Mouse (Mus musculus) hindbrain, embryonic 15.5 days (tissue): ENCODE data around the gene Mknk2. TPM values are rescaled to one million over a fixed set of nuclear protein-coding genes. Genes with fewer than 3 reads are reported as not detected.
"Not testable (repeated sequence)": the region's sequence is repeated elsewhere in the genome, so short reads cannot be mapped to it uniquely, and the experiment has no call there.

Source experiments
- ATAC-seq: fragments of 200-750 bp; cut with Nextera tagmentation; 2 replicates; pipeline ENCODE4 v1.8.0; 2017; ENCODE audit warnings: low read depth, moderate number of reproducible peaks, moderate TSS enrichment; ENCODE audit not compliant: low FRiP score
- H3K27ac ChIP-seq: fragments of 300-500 bp; sonication (generic); replicated peaks from 2 replicates; pipeline ENCODE4 v1.5.1; 2015; ENCODE audit warnings: mild to moderate bottlenecking, inconsistent platforms
- H3K27me3 ChIP-seq: fragments of 300-500 bp; sonication (generic); 2 replicates; pipeline ENCODE4 v1.6.1; 2015; ENCODE audit warnings: control low read depth, inconsistent platforms
- H3K36me3 ChIP-seq: fragments of 300-500 bp; sonication (generic); 2 replicates; pipeline ENCODE4 v1.6.1; 2015; ENCODE audit warnings: control low read depth, inconsistent platforms
- H3K4me1 ChIP-seq: fragments of 300-500 bp; sonication (generic); replicated peaks from 2 replicates; pipeline ENCODE4 v1.6.1; 2015; ENCODE audit warnings: control low read depth, inconsistent platforms
- H3K4me2 ChIP-seq: fragments of 300-500 bp; sonication (generic); 2 replicates; pipeline ENCODE4 v1.6.1; 2015; ENCODE audit warnings: moderate library complexity, mild to moderate bottlenecking, inconsistent platforms
- H3K4me3 ChIP-seq: fragments of 300-500 bp; sonication (generic); 2 replicates; pipeline ENCODE4 v1.5.1; 2015; ENCODE audit warnings: mild to moderate bottlenecking, inconsistent platforms
- H3K9ac ChIP-seq: fragments of 300-500 bp; sonication (generic); 2 replicates; pipeline ENCODE4 v1.6.1; 2015; ENCODE audit warnings: inconsistent platforms
- H3K9me3 ChIP-seq: fragments of 300-500 bp; sonication (generic); 2 replicates; pipeline ENCODE4 v1.6.1; 2016; ENCODE audit warnings: control low read depth, inconsistent platforms
- WGBS: fragments of 180-500 bp; shearing (Covaris S2); methylation state at CpG from one replicate; pipeline ENCODE4 v1.1.7; 2015; 5-methylcytosine and 5-hydroxymethylcytosine counted together
- polyA plus RNA-seq: library from polyadenylated mRNA; unstranded; fragments of >200 nt; fragmentation: Nextera tagmentation; extraction: Ambion mirVana; gene quantifications from 2 replicates; pipeline ENCODE4 v1.2.1, GENCODE M21; 2015

Mknk2 gene
- polyA plus RNA-seq, 1 experiment from 2014 or later = 61.0 TPM

DNA sequence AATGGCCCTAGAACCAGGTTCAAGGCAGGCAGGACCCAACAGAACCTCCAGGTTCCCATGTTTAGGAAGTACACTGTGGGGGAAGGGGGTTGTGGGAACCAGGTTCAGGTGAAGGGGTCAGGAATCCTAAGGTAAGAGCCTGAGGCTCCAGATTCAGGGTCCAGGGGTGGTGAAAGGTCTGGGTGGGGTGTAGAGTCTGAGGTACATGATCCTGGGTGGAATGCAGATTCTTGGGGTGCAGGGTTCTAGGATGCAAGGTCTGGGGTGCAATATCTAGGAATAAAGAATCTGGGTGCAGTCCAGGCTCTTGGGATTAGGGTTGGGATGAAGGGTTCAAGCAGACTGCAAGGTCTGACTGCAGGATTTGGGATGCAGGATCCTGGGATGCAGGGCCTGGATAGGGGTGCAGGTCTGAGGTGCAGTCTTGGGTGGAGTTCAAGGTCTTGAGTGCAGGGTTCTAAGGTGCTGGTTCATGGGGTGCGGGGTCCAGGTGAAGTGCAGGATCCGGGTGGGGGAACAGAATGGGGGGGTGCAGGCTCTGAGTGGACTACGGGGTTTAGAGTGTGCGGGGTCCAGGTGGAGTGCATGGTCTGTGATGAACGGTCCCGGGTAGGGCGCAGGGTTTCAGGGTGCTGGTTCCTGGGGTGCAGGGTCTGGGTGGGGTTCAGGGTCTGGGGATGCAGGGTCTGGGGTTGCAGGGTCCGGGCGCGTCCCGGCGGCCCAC is 22.3 kb downstream of the Mknk2 start:
- Histone ChIP-seq H3K4me2 (peak overlapping the region; percentile 86), H3K27ac (peak overlapping the region; percentile 94), H3K27me3 (no peaks in the 10 kb centered on the region), H3K4me3 (peak overlapping the region; percentile 80), H3K4me1 (peaks cover 38% of the 10 kb centered on the region), H3K36me3 (0 out of 2 replicates have a peak, but pooled peaks cover 3% of the 10 kb centered on the region), H3K9ac (peak overlapping the region; percentile 93), H3K9me3 (no peaks in the 10 kb centered on the region)
- WGBS = 5% methylated on average over 11 of the region's 12 CpGs
- ATAC-seq = peak; percentile 68

DNA sequence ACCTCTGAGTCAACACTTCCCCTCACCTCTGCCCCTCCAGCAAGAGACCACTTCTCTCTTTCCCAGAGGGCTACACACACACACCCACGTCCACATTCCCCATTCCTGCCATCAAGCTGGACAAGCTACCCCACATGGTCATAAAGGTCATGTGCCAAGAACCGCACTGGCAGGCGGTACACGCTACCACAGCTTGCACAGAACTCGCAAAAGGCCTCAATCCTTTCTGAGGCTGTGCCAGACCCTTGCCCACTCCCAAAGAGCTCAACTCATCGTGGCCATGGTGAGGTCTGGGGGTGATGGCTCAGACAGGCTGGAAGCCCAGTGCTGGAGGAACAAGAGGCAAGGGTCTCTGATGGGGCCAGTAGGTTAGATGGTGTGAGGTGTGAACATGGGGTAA is 23.0 kb downstream of the Mknk2 start:
- Histone ChIP-seq H3K27me3 (no peaks in the 10 kb centered on the region), H3K36me3 (0 out of 2 replicates have a peak, but pooled peaks cover 3% of the 10 kb centered on the region), H3K9me3 (no peaks in the 10 kb centered on the region), H3K9ac (0 out of 2 replicates have a peak overlapping the region, but pooled peaks have one; percentile 93), H3K27ac (no peak overlapping the region), H3K4me1 (peaks cover 38% of the 10 kb centered on the region), H3K4me2 (peak overlapping the region; percentile 86), H3K4me3 (peak overlapping the region; percentile 80)
- 77% methylated on average over 6 of the region's 6 CpGs for WGBS
- no peak for ATAC-seq

- H3K4me1 ChIP-seq = peaks cover 35% of the 10 kb centered on the region
- WGBS = 81% methylated on average over 6 of the region's 6 CpGs
- ATAC-seq = no peak
Observed at GRCm38 (mm10) chr10:80653156-80653720, 24.7 kb downstream of the Mknk2 start.

DNA sequence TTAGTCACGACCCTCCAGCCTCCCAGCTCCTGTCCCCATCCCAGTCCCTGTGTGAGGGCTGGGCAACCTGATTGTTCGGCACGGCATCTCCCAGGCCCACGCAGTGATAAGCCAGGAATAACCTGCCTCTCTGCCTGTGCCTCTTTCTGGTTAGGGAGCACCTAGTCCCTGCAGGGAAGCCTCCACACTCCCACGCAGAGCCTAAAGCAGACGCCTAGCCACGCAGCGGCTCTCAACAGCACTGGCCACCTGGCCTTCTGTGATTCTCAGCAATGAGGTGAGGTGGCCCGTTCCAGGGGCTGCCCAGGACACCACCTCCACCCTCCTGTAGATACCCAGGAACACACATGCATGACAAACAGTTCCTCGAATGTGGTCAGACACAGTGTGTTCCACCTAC is 27.5 kb downstream of the Mknk2 start:
- Histone ChIP-seq H3K4me1 (peaks cover 26% of the 10 kb centered on the region), H3K9ac (no peak overlapping the region), H3K4me2 (no peak overlapping the region), H3K36me3 (peaks cover 18% of the 10 kb centered on the region), H3K4me3 (no peak overlapping the region), H3K27ac (no peak overlapping the region), H3K27me3 (no peaks in the 10 kb centered on the region), H3K9me3 (no peaks in the 10 kb centered on the region)
- no peak for ATAC-seq
- 92% methylated on average over 10 of the region's 10 CpGs for WGBS

More at GRCm38 (mm10) chr10:80653156-80653720, 24.7 kb downstream of the Mknk2 start:
- H3K9ac ChIP-seq = no peak overlapping the region
- no peak overlapping the region for H3K4me2 ChIP-seq
- H3K27me3 ChIP-seq = no peaks in the 10 kb centered on the region
- 0 out of 2 replicates have a peak, but pooled peaks cover 3% of the 10 kb centered on the region for H3K36me3 ChIP-seq
- no peak overlapping the region for H3K27ac ChIP-seq
- H3K9me3 ChIP-seq = no peaks in the 10 kb centered on the region
- no peak overlapping the region for H3K4me3 ChIP-seq

- H3K4me2 ChIP-seq, H3K4me3 ChIP-seq, ATAC-seq, H3K9ac ChIP-seq, H3K9me3 ChIP-seq, H3K27me3 ChIP-seq, H3K27ac ChIP-seq: not testable (repeated sequence)
- peaks cover 22% of the 10 kb centered on the region for H3K4me1 ChIP-seq
- H3K36me3 ChIP-seq = peaks cover 23% of the 10 kb centered on the region
- WGBS = 92% methylated on average over 6 of the region's 6 CpGs
Observed at GRCm38 (mm10) chr10:80649910-80650309, 28.0 kb downstream of the Mknk2 start.

DNA sequence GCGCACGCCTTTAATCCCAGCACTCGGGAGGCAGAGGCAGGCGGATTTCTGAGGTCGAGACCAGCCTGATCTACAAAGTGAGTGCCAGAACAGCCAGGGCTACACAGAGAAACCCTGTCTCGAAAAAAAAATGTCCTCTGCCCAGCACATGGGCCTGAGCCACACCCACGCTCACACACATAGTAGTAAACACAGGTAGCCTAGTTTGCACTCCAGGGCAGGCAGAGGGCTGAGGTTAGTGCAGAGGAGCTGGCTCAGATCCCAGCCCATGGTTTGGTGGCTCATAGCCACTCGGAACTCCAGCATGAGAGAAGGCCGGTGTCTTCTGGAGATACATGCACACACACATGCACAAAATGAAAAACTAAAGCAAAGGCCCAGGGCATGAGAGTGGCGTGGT is 31.0 kb downstream of the Mknk2 start:
- H3K36me3 ChIP-seq = peaks cover 50% of the 10 kb centered on the region
- WGBS = 96% methylated on average over 10 of the region's 10 CpGs
- H3K27ac ChIP-seq = no peak overlapping the region
- no peak overlapping the region for H3K4me3 ChIP-seq
- no peak overlapping the region for H3K9ac ChIP-seq
- no peaks in the 10 kb centered on the region for H3K27me3 ChIP-seq
- no peak overlapping the region for H3K4me2 ChIP-seq
- no peak for ATAC-seq
- H3K9me3 ChIP-seq = no peaks in the 10 kb centered on the region
- H3K4me1 ChIP-seq = no peaks in the 10 kb centered on the region

- 88% methylated on average over 6 of the region's 6 CpGs for WGBS
- ATAC-seq = no peak
- H3K4me1 ChIP-seq = no peaks in the 10 kb centered on the region
- H3K27me3 ChIP-seq = no peaks in the 10 kb centered on the region
- no peaks in the 10 kb centered on the region for H3K9me3 ChIP-seq
- no peak overlapping the region for H3K4me3 ChIP-seq
- H3K4me2 ChIP-seq = no peak overlapping the region
- peaks cover 55% of the 10 kb centered on the region for H3K36me3 ChIP-seq
- H3K27ac ChIP-seq = no peak overlapping the region
- H3K9ac ChIP-seq = no peak overlapping the region
Observed at GRCm38 (mm10) chr10:80635345-80635744, 42.6 kb downstream of the Mknk2 start.

DNA sequence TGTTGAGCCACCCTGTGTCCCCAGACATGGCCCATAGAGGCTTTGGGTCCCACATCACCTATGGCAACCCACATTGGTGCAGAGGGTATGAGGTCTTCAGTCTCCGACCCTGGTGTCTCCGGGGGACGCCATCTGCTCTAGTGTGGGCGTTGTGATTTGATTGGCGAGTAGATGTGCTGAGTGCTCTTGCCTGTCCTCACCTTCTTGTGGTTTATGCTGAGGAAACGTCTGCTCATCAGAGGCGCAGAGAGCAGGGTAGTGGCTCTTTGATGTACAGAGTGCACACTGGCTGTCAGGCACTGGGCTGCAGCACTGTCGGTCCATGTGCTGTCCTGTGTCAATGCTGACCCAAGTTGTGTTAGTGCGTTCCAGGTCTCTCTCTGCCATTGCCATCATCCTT is 49.0 kb downstream of the Mknk2 start:
- Histone ChIP-seq H3K27ac (no peak overlapping the region), H3K4me1 (peaks cover 37% of the 10 kb centered on the region), H3K9me3 (no peaks in the 10 kb centered on the region), H3K4me3 (no peak overlapping the region), H3K27me3 (no peaks in the 10 kb centered on the region), H3K36me3 (no peaks in the 10 kb centered on the region), H3K9ac (no peak overlapping the region), H3K4me2 (no peak overlapping the region)
- WGBS = 80% methylated on average over 9 of the region's 9 CpGs
- ATAC-seq = no peak

DNA sequence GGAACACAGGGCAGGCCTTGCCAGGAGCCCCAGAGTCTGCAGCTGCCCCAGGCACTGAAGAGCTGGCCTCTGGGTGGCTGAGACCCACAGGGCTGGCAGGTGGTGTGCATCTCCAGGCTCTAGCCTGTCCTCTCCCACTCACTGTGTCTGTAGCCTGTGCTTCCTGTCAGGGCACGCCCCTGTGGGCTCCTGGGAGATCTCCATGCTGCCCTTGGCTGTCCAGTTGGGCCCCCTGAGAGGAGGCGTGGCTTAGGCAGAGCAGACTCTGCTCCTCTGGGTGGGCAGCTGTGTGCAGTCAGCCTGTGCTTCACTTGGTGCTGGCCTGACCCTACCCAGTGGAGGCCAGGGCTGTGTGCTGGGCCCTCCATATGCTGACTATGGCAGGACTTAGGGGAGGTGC is 50.2 kb downstream of the Mknk2 start:
- ATAC-seq = no peak
- H3K9me3 ChIP-seq = no peaks in the 10 kb centered on the region
- WGBS = 69% methylated on average over 2 of the region's 2 CpGs
- peaks cover 48% of the 10 kb centered on the region for H3K4me1 ChIP-seq
- no peak overlapping the region for H3K4me3 ChIP-seq
- H3K36me3 ChIP-seq = no peaks in the 10 kb centered on the region
- H3K4me2 ChIP-seq = no peak overlapping the region
- no peaks in the 10 kb centered on the region for H3K27me3 ChIP-seq
- H3K9ac ChIP-seq = no peak overlapping the region
- H3K27ac ChIP-seq = no peak overlapping the region

- 90% methylated on average over 4 of the region's 4 CpGs for WGBS
- H3K27me3 ChIP-seq = no peaks in the 10 kb centered on the region
- no peaks in the 10 kb centered on the region for H3K9me3 ChIP-seq
- peaks cover 56% of the 10 kb centered on the region for H3K4me1 ChIP-seq
- no peak overlapping the region for H3K4me2 ChIP-seq
- no peak overlapping the region for H3K27ac ChIP-seq
- no peak for ATAC-seq
- H3K9ac ChIP-seq = no peak overlapping the region
- no peak overlapping the region for H3K4me3 ChIP-seq
- H3K36me3 ChIP-seq = no peaks in the 10 kb centered on the region
Observed at GRCm38 (mm10) chr10:80625764-80626163, 52.1 kb downstream of the Mknk2 start.

- H3K36me3 ChIP-seq = no peaks in the 10 kb centered on the region
- H3K27ac ChIP-seq = peak overlapping the region; percentile 82
- WGBS = 16% methylated on average over 15 of the region's 15 CpGs
- H3K4me2 ChIP-seq = peak overlapping the region; percentile 97
- peak overlapping the region; percentile 80 for H3K4me3 ChIP-seq
- peaks cover 45% of the 10 kb centered on the region for H3K4me1 ChIP-seq
- ATAC-seq = no peak
- peak overlapping the region; percentile 78 for H3K9ac ChIP-seq
- H3K27me3 ChIP-seq = no peaks in the 10 kb centered on the region
- H3K9me3 ChIP-seq = no peaks in the 10 kb centered on the region
Observed at GRCm38 (mm10) chr10:80623457-80624191, 54.3 kb downstream of the Mknk2 start.
